Mouse (Mus musculus): Measurements from ENCODE around the gene Spint4.
A peak's percentile ranks its signal among the peaks of the same experiment; 100 is the strongest.
"Not testable (repeated sequence)": the region's sequence is repeated elsewhere in the genome, so short reads cannot be mapped to it uniquely, and the experiment has no call there.

Spint4 gene

DNA sequence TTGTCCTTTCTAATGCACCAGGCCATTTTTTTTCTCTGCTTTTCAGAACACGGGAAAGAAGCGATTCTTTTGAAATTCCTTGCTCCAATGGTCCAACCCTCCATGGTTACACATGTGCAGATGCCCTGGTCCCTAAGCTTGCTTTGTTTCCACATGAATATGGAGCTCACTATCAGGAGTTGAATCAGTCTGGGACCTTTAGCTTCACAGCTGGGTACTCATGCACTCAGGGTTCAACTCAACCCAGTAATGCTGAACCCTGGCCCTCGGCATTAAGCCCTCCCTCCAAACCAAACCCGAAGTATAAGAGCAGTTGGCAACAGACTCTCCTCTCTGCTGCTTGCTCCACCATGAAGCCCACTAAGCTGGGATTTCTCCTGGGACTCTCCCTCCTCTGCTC lies at the start of gene Spint4:
Gene Spint4, plus strand, starts transcription at position 301 of the 400 bp plus-strand sequence.
- no peak for DNase-seq (ENCODE audit: low read depth, low spot score)

DNA sequence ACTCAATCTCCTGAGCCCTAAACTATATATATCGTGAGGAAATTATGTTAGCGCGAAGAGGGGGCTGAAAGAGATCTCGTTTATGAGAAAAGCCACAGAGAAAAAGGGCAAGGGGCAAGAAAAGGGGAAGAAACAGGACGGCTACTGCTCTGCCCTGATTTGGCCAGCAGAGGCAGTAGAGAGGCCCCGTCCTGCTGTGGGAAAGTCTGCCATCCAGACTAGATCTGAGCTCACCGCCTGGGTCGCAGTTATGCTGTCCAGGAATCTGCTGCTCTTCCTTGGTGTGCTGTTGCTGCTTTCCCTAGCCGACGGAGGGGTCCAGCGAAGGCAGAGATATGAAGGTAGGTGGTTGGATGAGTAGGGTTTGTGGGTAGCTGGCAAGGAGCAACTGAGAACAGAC lies 42.4 kb upstream of the Spint4 start, which contains the start of gene Wfdc10:
Gene Wfdc10, plus strand, starts transcription at position 189 of the 400 bp plus-strand sequence.
- no peak for DNase-seq (ENCODE audit: low read depth, low spot score)

DNA sequence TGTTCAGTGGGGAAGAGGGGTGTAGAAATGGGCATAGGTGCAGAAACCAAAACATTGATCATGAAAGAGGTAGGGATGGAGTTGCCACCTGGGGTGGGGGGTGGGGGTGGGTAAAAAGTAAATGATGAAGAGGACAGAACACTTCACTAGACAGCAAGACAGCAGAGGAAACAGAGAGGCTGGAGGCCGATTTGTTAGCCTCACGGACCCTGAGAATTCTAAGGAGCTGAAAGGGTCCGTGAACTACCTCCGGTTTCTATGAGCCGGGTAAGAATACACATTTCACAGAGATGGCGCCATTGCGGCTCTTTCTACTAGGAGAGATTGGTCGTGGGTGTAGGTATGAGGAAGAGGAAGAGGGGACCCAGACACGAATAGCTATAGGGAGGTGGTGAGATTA lies 41.8 kb upstream of the Spint4 start, which contains the start of gene Wfdc9:
Gene Wfdc9, minus strand, starts transcription at position 101 of the 400 bp plus-strand sequence.
- DNase-seq (ENCODE audit: low read depth, low spot score) = no peak

DNA sequence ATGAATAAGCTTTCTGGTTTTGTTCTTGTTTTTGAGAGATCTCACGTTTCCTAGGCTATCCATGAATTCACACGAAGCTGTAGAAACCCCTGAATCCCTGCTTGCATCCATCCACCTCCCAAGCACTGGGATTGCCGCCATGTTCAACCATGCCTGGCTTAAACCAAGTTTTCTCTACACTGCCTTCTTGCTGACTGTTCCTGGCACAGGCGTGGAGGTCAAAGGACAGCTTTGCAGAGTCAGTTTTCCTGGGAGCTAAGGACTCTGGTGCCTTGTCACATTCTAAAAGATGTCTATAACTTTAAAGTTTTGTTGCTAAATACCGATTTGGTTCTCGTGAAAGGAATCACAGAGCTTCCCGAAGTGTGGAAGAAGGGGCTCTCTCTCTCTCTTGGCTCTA lies 33.5 kb upstream of the Spint4 start:
- DNase-seq (ENCODE audit: low read depth, low spot score) = no peak

DNA sequence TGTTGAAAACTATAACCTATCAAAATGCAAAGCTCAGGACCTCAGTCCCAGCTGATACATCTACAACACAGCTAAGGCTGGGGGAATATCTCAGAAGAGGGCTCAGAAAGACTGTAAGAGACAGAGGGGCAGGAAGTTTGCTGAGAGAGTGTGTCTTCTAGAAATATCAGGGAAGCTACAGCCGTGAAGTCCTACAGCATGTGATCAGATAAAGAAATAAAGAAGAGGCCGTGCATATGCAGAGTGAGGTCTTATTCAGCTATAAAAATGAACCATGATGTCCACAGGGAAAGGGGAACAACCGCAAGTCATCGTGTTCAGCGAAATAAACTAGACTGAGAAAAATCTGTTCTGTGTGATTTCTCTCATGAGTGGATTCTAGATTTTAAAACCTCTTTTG lies 28.0 kb upstream of the Spint4 start:
- DNase-seq (ENCODE audit: low read depth, low spot score) = no peak

DNA sequence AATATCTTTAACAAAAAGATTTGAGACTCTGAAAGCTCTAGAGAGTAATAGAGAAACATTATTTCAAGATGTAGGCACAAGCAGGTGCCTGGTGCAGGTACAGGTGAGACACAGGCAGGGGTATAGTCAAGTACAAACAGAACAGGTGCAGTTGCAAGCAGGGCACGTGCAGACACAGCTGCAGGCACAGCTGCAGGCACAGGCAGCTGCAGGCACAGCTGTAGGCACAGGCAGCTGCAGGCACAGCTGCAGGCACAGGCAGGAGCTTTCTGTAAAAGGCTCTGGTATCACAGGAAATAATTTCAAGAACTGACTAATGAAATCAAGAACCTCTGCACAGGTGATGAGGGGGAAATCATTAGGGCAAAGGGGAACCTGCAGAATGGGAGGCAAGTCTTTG lies 27.4 kb upstream of the Spint4 start:
- DNase-seq (ENCODE audit: low read depth, low spot score) = no peak

DNA sequence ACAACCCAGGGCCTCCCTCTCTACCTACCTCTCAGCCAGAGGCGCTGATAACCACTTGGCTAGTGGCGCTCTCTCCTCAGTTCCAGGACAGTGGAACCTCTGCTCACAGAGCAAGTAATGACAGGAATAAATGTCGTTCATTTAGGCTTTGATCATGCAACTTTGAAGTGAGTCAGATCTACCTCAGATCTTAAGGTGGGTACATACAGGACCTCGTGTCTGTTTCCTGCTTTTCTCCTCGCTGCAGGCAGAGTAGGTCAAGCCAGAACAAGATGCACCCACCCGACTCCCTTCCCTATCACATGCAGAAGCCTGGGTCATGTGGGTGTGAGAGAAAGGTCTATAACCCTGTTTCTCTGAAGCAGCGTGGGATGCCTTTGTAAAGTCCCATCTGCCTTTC lies 24.3 kb upstream of the Spint4 start, which contains the start of gene Wfdc11:
Gene Wfdc11, minus strand, starts transcription at position 101 of the 400 bp plus-strand sequence.
- no peak for DNase-seq (ENCODE audit: low read depth, low spot score)

DNA sequence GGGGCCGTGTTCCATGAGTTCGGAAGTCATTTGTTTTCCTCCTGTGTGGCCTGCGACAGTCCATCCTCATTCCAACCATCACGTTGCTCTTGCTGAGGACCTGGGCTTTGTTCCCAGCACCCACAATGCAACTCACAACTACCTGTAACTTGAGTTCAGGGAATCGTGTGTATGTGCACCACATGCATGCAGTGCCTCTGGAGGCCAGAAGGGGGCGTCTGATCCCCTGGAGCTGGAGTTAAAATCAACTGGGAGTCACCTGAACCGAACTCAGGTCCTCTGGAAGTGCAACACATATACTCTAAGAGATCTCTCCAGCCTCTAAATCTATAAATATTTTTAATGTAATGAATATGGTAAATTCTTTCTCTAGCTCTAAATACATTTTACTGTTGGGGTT lies 22.2 kb upstream of the Spint4 start:
- no peak for DNase-seq (ENCODE audit: low read depth, low spot score)

DNA sequence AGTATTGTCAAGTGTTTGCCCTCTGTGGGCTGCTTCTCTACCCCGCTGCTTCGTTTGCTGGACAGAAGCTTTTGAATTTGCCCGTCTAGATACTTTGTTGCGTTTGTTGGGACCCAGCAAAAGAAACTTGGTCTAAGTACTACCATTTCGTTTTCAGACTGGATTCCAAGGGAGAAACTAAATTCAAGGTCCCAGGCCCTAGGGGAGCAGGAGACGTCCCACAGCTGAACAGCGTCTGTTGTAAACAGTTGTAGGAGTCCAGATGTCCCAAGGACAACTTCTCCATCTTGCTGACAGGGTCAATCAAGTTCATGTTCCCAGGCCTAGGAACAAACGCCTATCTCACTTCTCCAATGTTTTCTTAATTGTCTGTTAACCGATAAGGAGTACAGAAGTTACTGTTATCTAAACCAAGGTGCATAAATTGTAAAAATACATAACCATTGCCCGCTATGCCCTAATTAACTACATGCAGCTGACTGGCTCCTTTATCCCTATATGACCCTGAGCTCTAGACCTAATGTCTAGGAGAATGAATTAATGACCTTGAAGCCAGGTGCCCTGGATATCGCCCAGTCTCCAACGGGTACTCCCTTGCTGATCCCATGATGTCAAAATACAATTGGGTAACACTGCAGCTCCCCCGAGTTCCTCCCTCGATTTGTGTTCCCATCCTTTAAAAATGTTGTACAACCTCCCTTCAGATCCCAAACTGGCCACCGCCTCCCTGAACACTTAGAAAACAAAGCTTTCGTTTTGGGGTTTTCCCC lies 21.2 kb upstream of the Spint4 start:
- DNase-seq (ENCODE audit: low read depth, low spot score) = no peak

DNA sequence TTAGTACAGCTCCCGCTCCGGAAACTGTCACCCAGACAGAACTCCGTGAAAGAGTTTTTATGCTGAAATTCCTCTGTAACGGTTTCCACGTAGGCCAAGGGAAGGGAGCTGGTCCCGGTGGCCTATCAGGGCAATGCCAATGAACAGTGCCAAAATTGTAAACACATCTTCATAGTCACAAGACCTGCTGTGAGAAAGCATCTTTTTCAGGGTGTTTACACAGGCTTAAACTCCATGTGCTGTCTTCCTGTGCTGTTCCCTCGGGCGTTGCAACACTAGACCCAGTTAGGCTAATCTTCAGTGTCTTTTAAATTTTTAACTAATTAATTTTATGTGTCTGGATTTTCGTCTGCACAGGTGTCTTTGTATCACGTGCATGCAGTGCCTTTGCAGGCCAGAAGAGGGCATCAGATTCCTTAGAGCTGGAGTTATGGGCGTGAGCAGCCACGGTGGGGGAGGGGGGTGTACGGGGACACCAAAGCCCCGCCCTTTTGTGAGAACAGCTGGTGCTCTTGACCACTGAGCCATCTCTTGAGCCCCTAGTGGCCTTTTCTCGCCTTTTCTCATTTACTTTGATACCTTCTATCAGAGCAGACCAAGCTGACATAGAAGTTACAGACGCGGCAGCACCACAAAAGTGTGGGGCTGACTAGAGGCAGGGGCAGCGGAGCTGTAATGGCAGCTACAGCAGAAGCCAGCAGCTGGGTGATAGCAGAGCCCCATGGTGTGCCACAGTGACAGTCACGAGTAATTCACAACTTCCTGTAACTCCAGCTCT lies 19.3 kb upstream of the Spint4 start:
- DNase-seq (ENCODE audit: low read depth, low spot score) = peak; percentile 91

DNA sequence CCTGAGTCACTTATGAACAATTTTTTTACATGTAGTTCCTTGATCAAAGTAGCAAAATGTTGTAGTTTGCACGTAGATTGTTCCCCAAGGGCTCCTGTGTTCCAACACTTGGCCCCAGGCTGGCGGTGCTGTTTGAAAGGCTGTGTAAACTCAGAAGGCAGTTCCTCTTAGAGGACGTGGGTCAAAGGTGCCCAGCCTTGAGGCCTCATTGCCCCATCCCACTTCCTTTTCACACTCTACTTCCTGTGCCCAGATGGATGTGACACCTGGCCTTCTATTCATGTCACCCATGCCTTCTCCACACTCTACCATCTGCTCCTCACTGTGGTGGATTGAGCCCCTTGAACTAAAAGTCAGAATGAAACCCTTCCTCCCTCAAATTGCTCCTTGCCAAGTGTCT lies 18.4 kb upstream of the Spint4 start:
- DNase-seq (ENCODE audit: low read depth, low spot score) = no peak

DNA sequence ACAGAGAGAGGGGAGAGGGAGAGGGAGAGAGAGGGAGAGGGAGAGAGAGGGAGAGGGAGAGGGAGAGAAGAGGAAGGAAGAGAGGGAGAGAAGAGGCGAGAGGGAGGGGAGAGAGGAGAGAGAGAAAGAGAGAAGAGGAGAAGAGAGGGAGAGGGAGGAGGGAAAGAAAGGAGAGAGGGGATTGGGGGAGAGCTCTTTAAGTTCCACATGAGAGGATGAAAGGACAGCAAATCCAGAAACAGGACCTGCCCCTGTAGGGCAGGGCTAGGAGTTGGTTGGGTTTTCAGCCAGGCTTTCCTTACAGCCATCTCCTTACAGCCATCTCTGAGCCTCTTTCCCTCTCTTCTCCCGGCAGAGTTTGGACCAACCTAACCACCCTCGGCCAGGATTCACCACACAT lies 13.5 kb upstream of the Spint4 start, which contains the start of gene Wfdc13:
Gene Wfdc13, plus strand, starts transcription at position 301 of the 400 bp plus-strand sequence.
- no peak for DNase-seq (ENCODE audit: low read depth, low spot score)

DNA sequence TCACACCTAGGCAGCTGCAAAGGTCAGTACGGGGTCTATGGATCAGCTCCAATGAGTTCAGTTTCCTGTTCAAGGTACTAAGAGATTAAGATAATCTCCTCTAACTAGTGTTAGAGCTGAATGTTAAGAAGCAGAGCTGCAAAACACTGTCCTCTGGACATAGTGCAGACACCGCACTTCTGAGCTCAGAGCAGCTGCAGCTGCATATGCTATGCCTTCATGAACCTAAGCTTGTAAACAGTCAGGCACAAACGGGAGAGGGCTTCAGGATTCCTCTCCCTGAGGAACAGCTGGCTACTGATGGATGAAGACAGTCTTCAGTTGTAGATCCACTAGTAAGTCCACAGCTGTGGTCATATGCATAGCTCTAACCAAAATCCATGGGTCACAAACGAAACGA lies 2.7 kb downstream of the Spint4 start:
- no peak for DNase-seq (ENCODE audit: low read depth, low spot score)

DNA sequence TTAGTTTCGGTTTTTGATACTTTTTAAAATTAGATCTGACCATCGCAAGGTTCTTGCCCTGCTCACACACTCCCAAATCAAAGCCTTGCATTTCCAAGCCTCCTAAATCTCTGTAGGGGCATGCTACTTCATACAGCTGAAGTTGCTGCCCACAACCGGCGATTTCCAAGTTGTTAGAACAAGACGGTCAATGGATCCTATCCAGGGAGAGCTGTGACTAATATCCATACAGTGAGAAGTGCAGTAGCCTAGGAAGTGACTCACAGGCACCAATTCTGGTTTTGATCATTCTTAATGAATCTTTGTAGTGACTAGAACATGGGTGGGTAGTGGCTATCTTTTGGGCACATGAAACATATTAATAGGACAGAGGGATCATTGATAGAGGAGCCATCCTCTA lies 3.5 kb downstream of the Spint4 start:
- no peak for DNase-seq (ENCODE audit: low read depth, low spot score)

DNA sequence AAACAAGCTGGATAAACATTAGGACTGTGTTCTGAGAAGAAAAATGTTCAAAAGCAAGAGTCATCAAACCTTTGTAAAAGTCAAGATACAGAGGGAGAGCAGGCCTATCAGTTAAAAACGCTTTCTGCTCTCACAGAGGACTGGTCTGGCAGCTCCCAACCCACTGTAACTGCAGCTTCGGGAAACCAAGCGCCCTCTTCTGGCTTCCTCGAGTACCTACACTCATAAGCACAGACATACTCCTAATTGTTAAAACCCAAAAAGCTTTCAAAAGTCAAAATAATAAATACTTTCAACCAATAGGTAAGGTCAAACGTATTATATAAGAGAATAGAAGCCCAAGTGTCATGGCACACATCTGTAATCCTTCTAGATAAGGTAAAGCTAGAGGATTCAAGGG lies 5.9 kb downstream of the Spint4 start:
- DNase-seq (ENCODE audit: low read depth, low spot score) = no peak

DNA sequence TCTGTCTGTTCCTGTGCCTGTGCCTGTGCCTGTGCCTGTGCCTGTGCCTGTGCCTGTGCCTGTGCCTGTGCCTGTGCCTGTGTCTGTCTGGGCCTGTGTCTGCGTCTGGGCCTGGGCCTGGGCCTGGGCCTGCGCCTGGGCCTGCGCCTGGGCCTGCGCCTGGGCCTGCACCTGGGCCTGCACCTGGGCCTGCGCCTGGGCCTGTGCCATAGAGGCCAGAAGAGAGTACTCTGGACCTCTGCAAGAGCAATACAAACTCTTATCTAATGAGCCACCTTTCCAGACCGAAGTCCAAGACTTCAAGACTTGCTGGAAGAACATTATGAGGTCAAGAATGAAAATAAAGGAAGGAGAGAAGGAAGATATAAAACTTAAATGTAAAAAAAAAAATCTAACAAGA lies 7.0 kb downstream of the Spint4 start:
- no peak for DNase-seq (ENCODE audit: low read depth, low spot score)

DNA sequence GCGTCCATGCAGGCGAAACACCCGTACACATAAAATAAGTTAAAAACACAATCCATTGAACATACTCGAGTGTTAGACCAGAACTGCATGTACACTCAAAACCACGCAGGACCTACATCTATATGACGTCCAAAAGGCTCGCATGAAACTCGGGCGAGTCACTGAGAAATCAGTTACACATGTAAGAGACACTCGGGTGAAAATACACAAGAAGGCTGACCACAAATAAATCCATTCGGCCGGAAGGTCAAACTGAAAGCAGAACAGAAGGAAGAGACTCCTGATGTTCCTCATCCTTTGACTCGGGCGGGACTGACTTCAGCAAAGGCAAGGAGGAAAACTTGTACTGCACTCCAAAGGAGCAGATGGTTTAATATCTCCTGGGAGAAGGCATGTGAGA lies 7.7 kb downstream of the Spint4 start:
- no peak for DNase-seq (ENCODE audit: low read depth, low spot score)

DNA sequence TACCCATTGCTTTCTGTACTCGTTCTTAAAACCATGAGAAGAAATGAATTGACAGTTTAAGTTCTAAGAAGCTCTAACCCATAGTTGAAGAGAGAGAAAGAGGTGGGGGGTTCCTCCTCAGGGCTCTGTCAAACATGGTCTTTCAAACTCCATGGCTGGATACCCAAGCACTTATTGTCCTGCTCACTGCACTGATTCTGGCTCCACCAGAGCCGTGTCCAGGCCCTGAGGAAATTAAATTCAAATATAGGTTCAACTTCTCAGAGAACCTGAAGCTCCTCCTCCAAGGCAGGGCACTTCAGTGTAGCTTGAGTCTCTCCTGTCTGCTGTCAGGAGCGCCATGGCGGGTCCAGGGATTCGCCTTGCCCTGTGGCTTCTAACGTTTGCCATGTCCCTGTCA lies 16.7 kb downstream of the Spint4 start, which contains the start of gene Spint5:
Gene Spint5, plus strand, starts transcription at position 301 of the 400 bp plus-strand sequence.
- DNase-seq (ENCODE audit: low read depth, low spot score) = no peak

DNA sequence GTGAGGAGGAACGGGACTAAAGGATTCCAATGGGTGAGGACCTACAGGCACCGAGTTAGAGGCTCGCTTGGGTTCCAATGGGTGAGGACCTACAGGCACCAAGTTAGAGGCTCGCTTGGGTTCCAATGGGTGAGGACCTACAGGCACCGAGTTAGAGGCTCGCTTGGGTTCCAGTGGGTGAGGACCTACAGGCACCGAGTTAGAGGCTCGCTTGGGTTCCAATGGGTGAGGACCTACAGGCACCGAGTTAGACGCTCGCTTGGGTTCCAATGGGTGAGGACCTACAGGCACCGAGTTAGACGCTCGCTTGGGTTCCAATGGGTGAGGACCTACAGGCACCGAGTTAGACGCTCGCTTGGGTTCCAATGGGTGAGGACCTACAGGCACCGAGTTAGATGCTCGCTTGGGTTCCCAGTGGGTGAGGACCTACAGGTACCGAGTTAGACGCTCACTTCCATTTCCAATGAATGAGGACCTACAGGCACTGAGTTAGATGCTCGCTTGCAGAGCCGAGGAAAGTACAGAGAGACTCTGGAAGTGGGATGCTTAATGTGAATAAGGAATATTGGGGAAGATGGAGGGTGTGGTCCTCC lies 18.0 kb downstream of the Spint4 start:
- not testable (repeated sequence) for DNase-seq (ENCODE audit: low read depth, low spot score)

DNA sequence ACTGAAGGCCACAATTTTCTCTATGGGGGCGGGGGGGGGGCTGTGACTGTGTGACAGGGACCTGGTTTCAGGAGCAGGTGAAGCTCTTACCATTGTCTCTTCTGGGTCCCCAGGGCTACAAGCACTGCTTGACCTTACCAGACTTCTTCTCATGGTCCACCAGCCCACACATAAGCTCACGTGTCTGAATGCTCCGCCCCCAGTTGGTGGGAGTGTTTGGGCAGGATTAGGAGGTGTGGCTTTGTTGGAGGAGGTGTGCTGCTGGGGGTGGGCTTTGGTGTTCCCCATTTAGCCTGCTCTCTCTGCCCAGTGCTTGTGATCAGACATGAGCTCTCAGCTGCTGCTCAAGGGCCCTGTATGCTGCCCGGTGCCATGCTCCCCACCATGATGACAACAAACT lies 25.0 kb downstream of the Spint4 start:
- DNase-seq (ENCODE audit: low read depth, low spot score) = no peak

DNA sequence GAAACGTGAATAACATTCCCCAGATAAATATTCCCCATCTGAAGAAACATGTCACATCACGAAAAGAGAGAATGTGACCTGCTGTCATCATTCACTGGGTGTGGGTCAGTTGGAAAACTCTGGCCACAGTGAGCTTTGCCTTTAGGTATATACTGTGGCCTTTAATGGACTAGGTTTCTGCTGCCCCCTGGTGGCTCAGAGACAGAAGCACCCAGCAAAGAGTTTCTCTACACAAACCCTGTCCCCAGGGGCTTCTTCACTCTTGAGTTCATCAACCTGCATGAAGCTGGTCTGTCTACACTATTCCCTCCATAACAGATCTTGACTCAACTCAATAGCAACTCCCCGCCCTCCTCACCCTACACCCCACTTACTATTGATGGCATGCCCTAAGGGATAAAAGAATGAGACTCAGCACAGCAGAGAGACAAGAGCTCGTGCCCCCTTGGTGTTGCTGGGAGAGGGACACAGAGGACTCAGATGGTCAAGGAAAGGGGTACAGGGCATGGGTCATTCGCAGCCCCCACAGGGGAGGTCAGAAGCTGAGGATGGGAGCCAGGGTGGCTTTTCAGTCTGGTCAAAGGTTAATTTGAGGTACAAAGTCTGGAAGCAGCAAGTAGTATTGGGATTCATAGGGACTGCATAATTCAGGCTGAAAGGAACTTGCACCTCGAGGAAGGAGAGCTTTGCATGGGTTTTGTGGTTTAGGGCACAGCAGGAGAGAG lies 27.8 kb downstream of the Spint4 start:
- DNase-seq (ENCODE audit: low read depth, low spot score) = no peak

DNA sequence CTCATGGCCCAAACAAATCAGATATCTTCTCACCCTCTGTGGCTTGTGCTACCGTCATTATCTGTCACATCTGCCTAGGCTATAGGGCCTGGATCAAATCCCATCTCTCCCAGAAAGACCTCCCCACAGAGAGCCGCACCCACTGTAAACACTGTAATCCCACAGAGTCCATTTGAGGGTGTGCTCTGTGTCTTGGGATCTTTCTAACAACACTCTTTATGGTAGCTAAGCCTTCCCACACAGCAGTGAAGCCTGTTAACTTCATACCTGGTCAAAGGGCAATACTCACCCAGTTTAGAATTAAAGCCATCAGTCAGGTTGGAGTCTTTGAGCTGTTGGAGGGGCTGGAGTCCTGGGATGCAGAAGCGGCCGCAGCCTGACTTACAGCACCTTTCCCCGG lies 33.4 kb downstream of the Spint4 start:
- no peak for DNase-seq (ENCODE audit: low read depth, low spot score)

All from WW6 (cell line).